Mouse (Mus musculus): ENCODE data around the gene Hdhd5. TPM values are rescaled to one million over a fixed set of nuclear protein-coding genes. Genes with fewer than 3 reads are reported as not detected.

The Hdhd5 gene
- total and polyA plus RNA-seq, 3 experiments = 10.9 to 21.5 (median 11.4) TPM

DNA sequence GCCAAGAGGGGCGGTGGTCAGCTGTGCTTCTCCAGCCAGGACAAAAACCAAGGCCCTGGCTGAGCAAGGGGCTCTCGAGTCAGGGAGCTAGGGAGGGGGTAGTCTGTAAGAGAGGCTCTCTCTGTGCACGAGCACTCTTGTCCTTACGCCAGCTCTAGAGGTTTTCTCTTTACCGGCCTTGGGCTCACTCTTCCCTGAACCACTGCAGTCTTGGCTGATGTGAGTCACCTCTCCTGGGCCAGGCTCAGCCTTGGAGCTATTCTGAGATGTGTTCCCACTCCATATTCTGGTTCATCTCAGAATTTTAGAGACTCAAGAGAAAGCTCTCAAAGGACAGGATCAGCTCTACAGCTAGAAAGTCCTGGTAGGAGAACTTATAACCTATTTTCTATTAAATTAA lies 13.8 kb downstream of the Hdhd5 start:
- dilution Hi-C loops (cut with MboI; ENCODE audit: extremely low pct_ligation_motif_present, extremely low pct_unique_long_range_greater_than_20kb, low sequenced_read_pairs) = no loop called here
- no peak overlapping the region for H3K9ac ChIP-seq (ENCODE audit: insufficient read depth, low read depth)
- no peak overlapping the region for H3K27ac ChIP-seq (ENCODE audit: insufficient read depth, low read depth)
- peaks cover 41 to 90% of the 10 kb centered on the region in 2 experiments for H3K36me3 ChIP-seq (replicated peaks in 1 of 2; ENCODE audit: control insufficient read depth in 1 of 2, insufficient read depth in 1 of 2, low read length in 1 of 2)
- no peaks in the 10 kb centered on the region for H3K9me3 ChIP-seq (replicated peaks; ENCODE audit: low read length)
- H3K4me2 ChIP-seq (ENCODE audit: insufficient read depth, low read depth, poor library complexity, severe bottlenecking) = no peak overlapping the region
- no peak overlapping the region for H3K4me3 ChIP-seq (replicated peaks in 1 of 3; ENCODE audit: low read depth in 2 of 3, low read length in 2 of 3, poor library complexity in 1 of 3)
- peaks cover 0 to 4% of the 10 kb centered on the region in 2 experiments; a peak in 1 of 4 replicates for H3K4me1 ChIP-seq (ENCODE audit: control insufficient read depth in 1 of 2, insufficient read depth in 2 of 2)
- in situ Hi-C loops (cut with MboI; ENCODE audit: low pct_ligation_motif_present, low pct_unique_long_range_greater_than_20kb, low sequenced_read_pairs) = no loop called here
- TF ChIP-seq ELF1 (IDR thresholded peaks at IDR 0.05; ENCODE audit: low read depth, low read length) = no peak
- H3K79me2 ChIP-seq (replicated peaks; ENCODE audit: control insufficient read depth, extremely low read depth, insufficient read depth, poor library complexity, severe bottlenecking) = no peaks in the 10 kb centered on the region
- no peak for DNase-seq (ENCODE audit: extremely low read depth)
- no peaks in the 10 kb centered on the region for H3K27me3 ChIP-seq (replicated peaks)

DNA sequence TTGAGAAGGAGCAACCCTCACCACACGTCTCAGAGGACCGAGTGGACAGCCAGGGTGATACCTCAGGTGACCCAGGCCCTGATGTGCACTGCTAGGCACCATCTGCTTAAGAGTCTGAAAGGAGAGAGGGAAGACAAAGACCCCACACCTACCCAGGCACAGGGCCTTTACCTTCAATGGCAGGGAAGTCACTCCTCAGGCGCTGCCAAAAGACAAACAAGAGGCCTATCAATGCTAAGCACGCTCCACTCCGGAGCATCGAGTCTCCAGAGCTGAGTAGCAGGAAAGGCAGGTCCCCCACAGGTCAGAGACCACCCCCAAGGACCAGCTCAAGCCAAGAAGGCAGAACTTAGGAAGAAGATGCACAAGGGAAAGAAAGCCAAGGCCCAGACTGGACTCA lies 14.2 kb downstream of the Hdhd5 start:
- H3K27ac ChIP-seq (ENCODE audit: insufficient read depth, low read depth) = no peak overlapping the region
- H3K9ac ChIP-seq (ENCODE audit: insufficient read depth, low read depth) = no peak overlapping the region
- peaks cover 37 to 86% of the 10 kb centered on the region in 2 experiments for H3K36me3 ChIP-seq (replicated peaks in 1 of 2; ENCODE audit: control insufficient read depth in 1 of 2, insufficient read depth in 1 of 2, low read length in 1 of 2)

DNA sequence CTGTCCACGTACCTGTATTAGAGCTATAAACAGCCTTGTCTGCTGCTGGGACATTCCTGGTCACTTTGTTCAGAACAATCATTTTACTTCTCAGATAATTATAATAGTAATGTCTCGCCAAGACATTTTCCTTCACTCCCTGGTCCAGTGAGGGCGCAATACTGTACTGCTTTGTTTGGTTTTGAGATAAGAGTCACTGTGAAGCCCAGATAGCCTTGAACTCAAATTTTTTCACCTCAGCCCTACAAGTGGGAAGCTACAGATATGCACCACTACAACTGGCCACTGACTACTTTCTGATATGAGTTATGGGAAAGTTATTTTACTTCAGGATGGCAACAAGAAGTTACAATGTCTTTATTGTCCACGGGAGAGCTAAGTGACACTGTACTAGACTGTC lies 14.7 kb downstream of the Hdhd5 start:
- DNase-seq (ENCODE audit: extremely low read depth) = no peak
- dilution Hi-C loops (cut with MboI; ENCODE audit: extremely low pct_ligation_motif_present, extremely low pct_unique_long_range_greater_than_20kb, low sequenced_read_pairs) (no loop called here), in situ Hi-C loops (cut with MboI; ENCODE audit: low pct_ligation_motif_present, low pct_unique_long_range_greater_than_20kb, low sequenced_read_pairs) (no loop called here)
- H3K9ac ChIP-seq (ENCODE audit: insufficient read depth, low read depth) = no peak overlapping the region
- no peaks in the 10 kb centered on the region for H3K9me3 ChIP-seq (replicated peaks; ENCODE audit: low read length)
- no peaks in the 10 kb centered on the region for H3K27me3 ChIP-seq (replicated peaks)
- H3K79me2 ChIP-seq (replicated peaks; ENCODE audit: control insufficient read depth, extremely low read depth, insufficient read depth, poor library complexity, severe bottlenecking) = no peaks in the 10 kb centered on the region
- TF ChIP-seq TCF12 (IDR thresholded peaks at IDR 0.05; ENCODE audit: low read depth, low read length) (no peak), MYC (IDR thresholded peaks at IDR 0.05; ENCODE audit: low read depth, low read length) (no peak), UBTF (IDR thresholded peaks at IDR 0.05; ENCODE audit: low read depth, low read length) (no peak), TBP (conservative IDR thresholded peaks at IDR 0.05; ENCODE audit: low read depth, low read length) (no peak), BHLHE40 (IDR thresholded peaks at IDR 0.05; ENCODE audit: low read depth, low read length) (no peak), ZC3H11A (IDR thresholded peaks at IDR 0.05; ENCODE audit: low read depth, low read length) (no peak), GABPA (IDR thresholded peaks at IDR 0.05; ENCODE audit: insufficient replicate concordance, low read depth, low read length) (no peak), USF2 (conservative IDR thresholded peaks at IDR 0.05; ENCODE audit: low read depth, low read length) (no peak), SMC3 (IDR thresholded peaks at IDR 0.05; ENCODE audit: low read depth, low read length) (no peak), RCOR1 (conservative IDR thresholded peaks at IDR 0.05; ENCODE audit: low read depth, low read length) (no peak), POLR2AphosphoS2 (IDR thresholded peaks at IDR 0.05; ENCODE audit: low read depth, low read length) (no peak), MEF2A (IDR thresholded peaks at IDR 0.05; ENCODE audit: borderline replicate concordance, low read depth, low read length) (no peak), MAX (IDR thresholded peaks at IDR 0.05; ENCODE audit: low read length) (no peak), JUN (IDR thresholded peaks at IDR 0.05; ENCODE audit: insufficient read depth, low read depth, low read length) (no peak), CHD1 (IDR thresholded peaks at IDR 0.05; ENCODE audit: low read depth, low read length) (no peak), ELF1 (IDR thresholded peaks at IDR 0.05; ENCODE audit: low read depth, low read length) (no peak), RAD21 (IDR thresholded peaks at IDR 0.05; ENCODE audit: low read depth, low read length) (no peak), USF1 (IDR thresholded peaks at IDR 0.05; ENCODE audit: low read depth, low read length) (no peak), NRF1 (IDR thresholded peaks at IDR 0.05; ENCODE audit: low read depth, low read length) (no peak), MAFK (IDR thresholded peaks at IDR 0.05; ENCODE audit: insufficient replicate concordance, low read length) (no peak)
- no peak overlapping the region for H3K27ac ChIP-seq (ENCODE audit: insufficient read depth, low read depth)
- H3K4me2 ChIP-seq (ENCODE audit: insufficient read depth, low read depth, poor library complexity, severe bottlenecking) = no peak overlapping the region
- no peak overlapping the region for H3K4me3 ChIP-seq (replicated peaks in 1 of 3; ENCODE audit: low read depth in 2 of 3, low read length in 2 of 3, poor library complexity in 1 of 3)
- H3K36me3 ChIP-seq (replicated peaks in 1 of 2; ENCODE audit: control insufficient read depth in 1 of 2, insufficient read depth in 1 of 2, low read length in 1 of 2) = peaks cover 32 to 86% of the 10 kb centered on the region in 2 experiments
- no peaks in the 10 kb centered on the region for H3K4me1 ChIP-seq (ENCODE audit: control insufficient read depth in 1 of 2, insufficient read depth in 2 of 2)

More for the DNA sequence above, 14.2 kb downstream of the Hdhd5 start:
- H3K4me1 ChIP-seq (ENCODE audit: control insufficient read depth in 1 of 2, insufficient read depth in 2 of 2) = peaks cover 0 to 3% of the 10 kb centered on the region in 2 experiments; a peak in 1 of 4 replicates
- no peak overlapping the region for H3K4me3 ChIP-seq (replicated peaks in 1 of 3; ENCODE audit: low read depth in 2 of 3, low read length in 2 of 3, poor library complexity in 1 of 3)
- no peak overlapping the region for H3K4me2 ChIP-seq (ENCODE audit: insufficient read depth, low read depth, poor library complexity, severe bottlenecking)
- no peak for TF ChIP-seq BHLHE40 (IDR thresholded peaks at IDR 0.05; ENCODE audit: low read depth, low read length)
- no peak for TF ChIP-seq RAD21 (IDR thresholded peaks at IDR 0.05; ENCODE audit: low read depth, low read length)
- TF ChIP-seq TBP (conservative IDR thresholded peaks at IDR 0.05; ENCODE audit: low read depth, low read length) = no peak
- no peak for TF ChIP-seq USF2 (conservative IDR thresholded peaks at IDR 0.05; ENCODE audit: low read depth, low read length)
- no peak for TF ChIP-seq ETS1 (conservative IDR thresholded peaks at IDR 0.05; ENCODE audit: low read depth, low read length)
- no peak for TF ChIP-seq CHD2 (IDR thresholded peaks at IDR 0.05; ENCODE audit: low read length)
- TF ChIP-seq HCFC1 (IDR thresholded peaks at IDR 0.05; ENCODE audit: low read depth, low read length) = no peak
- no peak for TF ChIP-seq GABPA (IDR thresholded peaks at IDR 0.05; ENCODE audit: insufficient replicate concordance, low read depth, low read length)
- DNase-seq (ENCODE audit: extremely low read depth) = no peak
- H3K9me3 ChIP-seq (replicated peaks; ENCODE audit: low read length) = no peaks in the 10 kb centered on the region
- in situ Hi-C loops (cut with MboI; ENCODE audit: low pct_ligation_motif_present, low pct_unique_long_range_greater_than_20kb, low sequenced_read_pairs) (no loop called here), dilution Hi-C loops (cut with MboI; ENCODE audit: extremely low pct_ligation_motif_present, extremely low pct_unique_long_range_greater_than_20kb, low sequenced_read_pairs) (no loop called here)
- no peaks in the 10 kb centered on the region for H3K79me2 ChIP-seq (replicated peaks; ENCODE audit: control insufficient read depth, extremely low read depth, insufficient read depth, poor library complexity, severe bottlenecking)
- no peaks in the 10 kb centered on the region for H3K27me3 ChIP-seq (replicated peaks)

Data from CH12.LX (cell line).